Mouse (Mus musculus): ENCODE measurements at regions not wholly inside any gene's neighbourhood (a gene's known extent, or its start where the extent isn't known, plus 50 kb on each side); places are given as distances from the start of the nearest gene placed in this dataset.

DNA sequence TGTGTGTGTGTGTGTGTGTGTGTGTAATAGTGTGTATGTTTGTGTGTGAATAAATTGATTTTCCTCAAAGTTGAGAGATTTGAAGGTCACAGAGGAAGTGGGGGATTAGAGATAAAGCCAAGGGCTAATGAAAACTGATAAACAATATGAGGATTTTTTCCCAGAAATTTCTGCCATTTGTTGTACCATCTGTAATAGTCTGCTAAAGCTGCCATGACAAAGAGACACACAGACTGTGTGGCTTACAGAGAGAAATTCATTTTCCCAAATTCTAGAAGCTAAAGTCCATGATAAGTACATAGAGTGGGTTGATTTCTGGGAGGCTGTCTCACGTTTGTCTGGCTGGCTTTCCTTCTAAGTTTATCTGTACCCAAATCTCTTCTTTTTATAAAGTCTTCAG lies 259.6 kb downstream of the Ndufa4 start:
- no peak for DNase-seq (ENCODE audit: low read depth, low spot score)

DNA sequence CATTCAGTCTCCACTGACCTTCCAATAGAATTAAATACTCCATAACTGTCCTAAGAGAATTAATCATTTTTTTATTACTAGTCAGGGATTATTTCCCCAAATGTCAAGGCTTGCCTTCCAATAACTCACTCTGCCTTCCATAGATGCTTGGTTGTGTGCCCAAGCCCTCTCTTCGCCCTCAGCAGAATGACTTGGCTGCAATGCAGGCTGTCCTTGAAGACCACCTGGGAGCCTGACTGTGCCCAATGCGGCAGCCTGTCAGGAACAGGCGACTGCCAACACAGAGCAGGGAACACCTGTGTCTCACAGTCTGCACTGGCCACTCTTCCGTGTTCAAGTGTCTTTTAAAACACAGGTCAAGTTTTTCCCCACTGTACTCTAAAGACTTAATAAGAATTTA lies 294.0 kb downstream of the Ndufa4 start:
- no peak for DNase-seq (ENCODE audit: low read depth, low spot score)

DNA sequence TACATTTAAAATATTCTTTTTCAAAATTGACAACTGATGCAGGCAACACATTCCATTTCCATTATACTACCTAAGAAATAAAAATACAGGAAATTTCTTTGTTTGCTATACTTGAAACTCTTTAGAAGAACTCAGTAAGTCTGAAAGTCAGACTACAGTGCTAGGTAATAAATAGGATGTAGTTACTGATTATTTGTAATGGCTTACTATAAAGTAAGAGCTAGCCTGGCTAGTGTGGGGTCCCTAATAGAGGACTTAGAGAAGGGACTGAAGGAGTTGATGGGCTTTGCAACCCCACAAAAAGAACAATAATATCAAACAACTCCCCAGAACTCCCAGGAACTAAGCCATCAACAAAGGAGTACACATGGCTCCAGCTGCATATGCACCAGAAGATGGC lies 299.1 kb downstream of the Ndufa4 start:
- no peak for DNase-seq (ENCODE audit: low read depth, low spot score)

DNA sequence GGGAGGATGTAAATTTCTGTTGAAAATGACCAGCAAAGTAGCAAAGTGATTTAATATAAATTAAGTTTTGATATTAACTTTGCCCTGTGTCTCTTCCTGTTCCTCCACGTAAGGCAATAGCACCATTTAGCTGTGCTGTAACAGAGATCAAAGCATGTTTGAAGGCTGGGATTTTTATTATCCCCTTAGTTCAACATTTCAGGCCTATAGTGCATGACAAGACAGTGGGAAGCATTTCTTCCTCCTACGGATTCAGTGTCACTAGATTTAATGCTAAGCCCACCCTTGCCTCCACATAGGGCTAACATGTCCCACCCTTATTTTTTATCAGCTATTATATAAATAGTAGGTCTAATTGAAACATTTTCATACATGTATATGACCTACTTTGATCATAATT lies 299.6 kb downstream of the Ndufa4 start:
- no peak for DNase-seq (ENCODE audit: low read depth, low spot score)

DNA sequence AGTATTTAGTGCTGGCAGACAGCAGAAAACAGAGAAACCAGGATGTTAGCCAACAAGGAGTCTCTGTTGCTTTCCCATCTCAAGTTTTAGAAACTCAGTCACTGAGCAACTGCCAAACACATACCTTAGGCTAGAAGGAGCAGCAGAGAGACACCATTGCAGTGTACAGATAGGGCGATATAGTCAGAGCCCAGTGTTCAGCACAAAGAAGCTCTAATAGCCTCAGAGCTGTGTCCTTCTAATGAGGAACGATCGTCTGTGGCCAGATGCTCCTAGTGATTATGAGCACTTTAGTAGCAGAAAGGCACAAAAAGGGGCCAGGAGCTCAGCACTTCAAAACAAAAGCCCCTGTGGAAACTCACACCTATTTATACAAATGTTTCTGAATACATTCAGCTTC lies 301.2 kb downstream of the Ndufa4 start:
- DNase-seq (ENCODE audit: low read depth, low spot score), result no peak

DNA sequence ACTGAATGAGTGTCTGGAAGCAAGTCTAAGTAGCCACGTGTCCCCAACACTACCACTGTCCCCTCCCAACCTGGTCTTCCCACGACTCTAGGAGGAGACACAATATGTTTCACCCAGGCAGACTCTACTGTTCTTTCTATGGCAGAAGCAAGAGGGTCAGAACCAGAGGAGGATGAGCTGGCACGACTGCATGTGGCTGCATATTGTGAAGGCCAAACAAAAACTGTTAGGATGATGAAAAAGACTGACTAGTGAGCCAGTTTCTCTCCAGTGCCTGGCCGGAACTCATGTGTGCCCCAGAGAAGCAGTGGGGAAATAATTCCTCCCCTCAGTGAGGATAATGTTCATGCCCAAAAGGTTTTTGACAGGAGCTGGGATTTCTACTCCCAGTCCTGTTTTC lies 301.8 kb downstream of the Ndufa4 start:
- DNase-seq (ENCODE audit: low read depth, low spot score), result no peak

DNA sequence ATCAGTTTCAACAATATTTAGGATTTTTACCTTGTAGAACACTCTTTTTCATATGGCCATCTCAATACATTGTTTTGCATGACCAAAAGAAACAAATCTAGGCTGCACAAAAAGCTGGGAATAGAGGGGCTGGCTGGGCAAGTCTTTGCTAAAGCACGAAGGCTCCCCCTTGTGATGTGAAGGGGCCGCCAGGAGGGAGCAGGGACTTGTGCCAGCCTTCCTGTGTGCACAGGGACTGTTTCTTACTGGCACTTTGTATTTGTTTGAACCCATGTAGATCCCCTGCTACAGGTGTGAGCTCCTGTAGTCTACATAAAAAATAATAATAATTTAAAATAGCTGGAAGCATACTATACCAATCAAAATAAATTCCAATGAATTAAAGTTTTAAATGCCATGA lies 312.4 kb downstream of the Ndufa4 start:
- DNase-seq (ENCODE audit: low read depth, low spot score), result no peak

GRCm38 (mm10) chr6:11593583-11594271 lies 313.6 kb downstream of the Ndufa4 start:
- DNase-seq (ENCODE audit: low read depth, low spot score), result peak; percentile 47

- no peak for DNase-seq (ENCODE audit: low read depth, low spot score)
Observed at GRCm38 (mm10) chr6:11576091-11576490, 331.2 kb downstream of the Ndufa4 start.

DNA sequence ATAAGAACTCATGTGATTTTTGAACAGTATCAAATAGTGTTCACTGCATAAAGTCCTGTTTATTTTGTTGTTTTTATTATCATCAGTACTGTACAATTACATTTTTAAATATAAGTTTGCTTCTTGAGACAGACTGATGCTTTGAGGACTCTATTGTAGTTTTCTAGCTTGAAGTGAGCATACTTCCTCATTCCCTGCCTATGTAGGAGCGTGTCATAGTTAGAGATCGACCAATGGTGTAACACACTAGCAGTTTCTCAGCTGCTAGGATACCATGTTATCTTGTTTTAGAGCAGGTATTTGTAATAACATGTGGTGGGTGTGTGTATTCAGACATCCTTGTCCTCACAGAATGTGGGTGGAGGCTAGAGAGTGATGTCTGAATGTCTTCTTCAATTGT lies 342.1 kb downstream of the Ndufa4 start:
- no peak for DNase-seq (ENCODE audit: low read depth, low spot score)

DNA sequence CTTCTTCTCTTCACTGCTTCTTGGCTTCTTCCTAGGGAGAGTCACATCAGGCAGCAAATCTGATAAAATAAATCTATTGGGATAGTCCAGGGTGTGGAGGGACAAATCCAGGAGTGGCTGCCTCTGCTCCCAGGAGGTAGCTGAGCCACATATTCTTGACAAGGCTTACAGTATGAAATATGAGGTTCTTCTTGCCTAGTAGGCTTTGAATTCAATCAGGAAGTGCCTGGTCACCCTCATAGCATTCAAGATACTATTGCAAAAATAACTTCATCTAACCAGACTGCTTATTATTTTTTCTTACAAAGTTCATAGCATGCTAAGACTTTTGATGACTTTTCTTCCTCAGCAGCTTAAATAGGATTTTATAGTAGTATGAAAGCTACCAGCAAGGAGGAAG lies 356.8 kb downstream of the Ndufa4 start:
- DNase-seq (ENCODE audit: low read depth, low spot score), result no peak

GRCm38 (mm10) chr6:11547318-11547717 lies 360.0 kb downstream of the Ndufa4 start:
- DNase-seq (ENCODE audit: low read depth, low spot score), result no peak

DNA sequence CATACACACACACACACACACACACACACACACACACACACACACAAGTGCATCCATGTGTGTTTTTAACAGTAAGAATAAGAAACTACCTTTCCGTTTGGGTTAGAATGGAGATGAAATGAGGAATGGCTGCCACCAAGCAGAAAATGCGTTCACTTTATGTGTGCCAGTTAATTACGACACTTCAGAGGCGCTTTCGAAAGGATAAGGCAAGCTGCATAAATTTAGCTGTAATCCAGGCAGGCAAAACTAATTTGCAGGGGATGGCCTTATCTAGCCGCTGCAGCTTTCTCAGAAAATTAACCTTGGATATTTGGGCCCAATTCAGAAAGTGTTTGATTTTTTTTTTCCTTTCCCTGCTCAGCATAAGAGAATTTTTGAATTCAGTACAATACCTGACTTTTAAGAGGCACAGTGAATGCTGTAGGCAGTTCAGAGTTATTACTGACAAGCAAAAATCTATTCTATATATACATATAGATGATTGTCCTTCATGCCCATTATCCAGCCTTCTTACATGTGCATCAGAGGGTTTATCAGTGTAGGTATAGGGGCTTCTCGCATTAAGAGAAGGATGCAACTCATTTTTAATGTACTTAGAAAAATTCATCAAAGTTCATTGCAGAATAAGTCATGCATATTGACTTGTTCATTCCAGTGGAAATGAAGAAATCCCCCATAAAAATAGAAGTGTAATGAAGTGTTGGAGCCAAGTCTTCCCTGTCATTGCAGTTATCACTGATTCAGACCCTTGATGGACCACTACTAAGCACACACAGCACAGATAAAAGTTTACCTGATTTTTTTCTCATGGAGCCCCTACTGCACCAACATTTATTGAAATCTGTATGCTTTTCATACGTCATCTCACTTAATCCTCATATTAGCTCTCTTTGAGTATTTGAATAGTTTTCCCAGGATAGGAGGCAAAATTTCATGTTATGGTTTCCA lies 372.1 kb downstream of the Ndufa4 start:
- no peak for DNase-seq (ENCODE audit: low read depth, low spot score)

DNA sequence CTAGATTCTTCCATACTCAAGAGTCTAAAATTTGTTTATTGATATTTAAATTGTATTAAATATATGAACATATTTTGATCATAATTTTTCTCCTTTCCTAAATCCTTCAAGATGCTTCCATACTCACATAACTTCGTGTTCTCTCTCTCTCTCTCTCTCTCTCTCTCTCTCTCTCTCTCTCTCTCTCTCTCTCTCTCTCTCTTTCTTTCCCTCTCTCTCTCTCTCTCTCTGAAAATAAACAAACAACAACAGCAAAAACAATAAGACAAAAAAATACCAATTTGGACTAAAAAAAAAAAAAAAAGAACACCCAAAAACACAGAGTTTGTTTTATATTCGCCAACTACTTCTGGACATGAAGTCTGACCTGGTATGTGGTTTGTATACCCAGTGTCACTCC lies 404.2 kb downstream of the Ndufa4 start:
- no peak for DNase-seq (ENCODE audit: low read depth, low spot score)

DNA sequence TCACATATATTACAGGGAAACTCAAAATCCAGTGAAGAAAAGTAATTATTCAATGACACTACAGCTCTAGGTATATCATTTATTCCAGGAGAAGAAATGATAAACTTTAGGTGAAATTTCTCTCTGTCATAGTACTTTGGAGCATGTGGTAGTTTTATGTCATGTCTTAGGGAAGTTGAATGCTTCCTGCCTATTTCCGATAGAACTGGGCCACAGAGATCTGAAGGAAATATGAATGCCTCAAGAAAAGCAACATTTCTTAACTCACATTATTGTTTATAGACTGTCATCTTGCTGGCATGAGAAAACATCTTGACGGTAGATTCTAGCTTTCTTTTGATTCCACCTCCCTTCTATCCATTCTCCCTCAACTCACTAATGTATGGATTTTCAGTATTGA lies 412.9 kb downstream of the Ndufa4 start:
- no peak for DNase-seq (ENCODE audit: low read depth, low spot score)

DNA sequence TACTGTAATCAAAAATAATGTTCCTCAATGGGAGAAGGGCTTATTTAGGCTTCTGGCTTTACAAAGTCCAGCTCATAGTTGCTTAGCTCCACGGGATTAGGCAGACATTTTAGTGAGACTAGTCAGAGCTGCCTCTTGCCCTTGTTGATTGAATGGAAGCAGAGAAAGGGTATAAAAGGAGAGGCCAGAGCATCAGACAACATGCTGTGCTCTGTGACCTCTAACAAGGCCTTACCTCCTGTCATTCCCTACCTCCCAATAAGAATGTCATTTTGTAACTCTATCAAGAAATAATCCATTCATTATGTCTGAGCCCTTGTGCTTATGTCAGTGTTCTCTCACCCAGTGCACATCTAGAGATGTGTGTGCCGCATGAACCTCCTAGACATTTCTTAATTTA lies 430.3 kb downstream of the Ndufa4 start:
- no peak for DNase-seq (ENCODE audit: low read depth, low spot score)
